Mouse (Mus musculus): ENCODE measurements around the gene Apom. TPM values are rescaled to one million over a fixed set of nuclear protein-coding genes. Genes with fewer than 3 reads are reported as not detected.

Apom gene
- total RNA-seq (2023) = 1.2 to 1.6 TPM in 2 of 4 replicates, not detected in the others

GRCm38 (mm10) chr17:35131500-35132173 is at the start of gene Apom:
Gene Apom (minus strand): TSS chr17:35132050.

GRCm38 (mm10) chr17:35175968-35176367 is 44.1 kb upstream of the Apom start, which contains the start of gene Aif1:
Gene Aif1 (minus strand): TSS chr17:35176068.

GRCm38 (mm10) chr17:35164568-35165450 is 33.0 kb upstream of the Apom start, which contains the start of gene Prrc2a:
Gene Prrc2a (minus strand): TSS chr17:35164897.

GRCm38 (mm10) chr17:35134801-35135590 is 3.1 kb upstream of the Apom start, which contains the start of gene Bag6:
Gene Bag6 (plus strand): TSS chr17:35135178.

GRCm38 (mm10) chr17:35126206-35126611 is 5.6 kb downstream of the Apom start, which contains the start of gene D17H6S53E:
Gene D17H6S53E (plus strand): TSS chr17:35126373.

GRCm38 (mm10) chr17:35121871-35122303 is 10.0 kb downstream of the Apom start, which contains the start of gene Csnk2b:
Gene Csnk2b (minus strand): TSS chr17:35122053.

GRCm38 (mm10) chr17:35121143-35121799 is 10.6 kb downstream of the Apom start, which contains the start of gene Gpank1:
Gene Gpank1 (plus strand): TSS chr17:35121455.

GRCm38 (mm10) chr17:35115046-35116019 is 16.5 kb downstream of the Apom start, which contains the start of gene Ly6g5b:
Gene Ly6g5b (minus strand): TSS chr17:35115428.

GRCm38 (mm10) chr17:35108097-35108496 is 23.8 kb downstream of the Apom start, which contains the start of gene Ly6g5c:
Gene Ly6g5c (plus strand): TSS chr17:35108279.

GRCm38 (mm10) chr17:35088825-35089644 is 42.8 kb downstream of the Apom start, which contains the start of gene Abhd16a:
Gene Abhd16a (plus strand): TSS chr17:35089263.

GRCm38 (mm10) chr17:35085208-35085865 is 46.5 kb downstream of the Apom start, which contains the start of gene Ly6g6f:
Gene Ly6g6f (minus strand): TSS chr17:35085610.

Other genes starting within 250 kb of the Apom start
- 1.6 to 3.1 TPM (median 3.1 TPM) in 4 replicates for gene C2, start 233.8 kb downstream of the Apom start, total RNA-seq (2023)
- gene Ehmt2, start 233.6 kb downstream of the Apom start, total RNA-seq (2023) = 145 to 166 TPM (median 150 TPM) in 4 replicates
- not detected in 4 replicates for gene Slc44a4, start 217.6 kb downstream of the Apom start, total RNA-seq (2023)
- 91.5 to 104 TPM (median 98.0 TPM) in 4 replicates for gene Neu1, start 200.8 kb downstream of the Apom start, total RNA-seq (2023)
- 143 to 677 TPM (median 225 TPM) in 4 replicates for gene Hspa1b, start 172.8 kb downstream of the Apom start, total RNA-seq (2023)
- 1.1 TPM in 1 of 4 replicates, not detected in the others for gene Gm20481, start 162.1 kb downstream of the Apom start, total RNA-seq (2023)
- 69.3 to 362 TPM (median 119 TPM) in 4 replicates for gene Hspa1a, start 159.9 kb downstream of the Apom start, total RNA-seq (2023)
- 0.24 to 0.40 TPM in 2 of 4 replicates, not detected in the others for gene Hspa1l, start 159.3 kb downstream of the Apom start, total RNA-seq (2023)
- 27.8 to 35.0 TPM (median 28.9 TPM) in 4 replicates for gene Lsm2, start 150.2 kb downstream of the Apom start, total RNA-seq (2023)
- gene Vars, start 131.1 kb downstream of the Apom start, total RNA-seq (2023) = 237 to 278 TPM (median 258 TPM) in 4 replicates
- gene Vwa7, start 115.5 kb downstream of the Apom start, total RNA-seq (2023) = 0.28 to 0.52 TPM (median 0.30 TPM) in 4 replicates
- 3.0 to 6.4 TPM (median 4.1 TPM) in 4 replicates for gene Sapcd1, start 104.0 kb downstream of the Apom start, total RNA-seq (2023)
- gene Msh5, start 85.3 kb downstream of the Apom start, total RNA-seq (2023) = 8.7 to 15.9 TPM (median 11.2 TPM) in 4 replicates
- gene Clic1, start 82.1 kb downstream of the Apom start, total RNA-seq (2023) = 185 to 195 TPM (median 191 TPM) in 4 replicates
- 2.2 to 6.0 TPM (median 4.3 TPM) in 4 replicates for gene Ddah2, start 73.0 kb downstream of the Apom start, total RNA-seq (2023)
- not detected in 4 replicates for gene Ly6g6c, start 66.7 kb downstream of the Apom start, total RNA-seq (2023)
- gene Mpig6b, start 65.9 kb downstream of the Apom start, total RNA-seq (2023) = not detected in 4 replicates
- gene Ly6g6e, start 55.1 kb downstream of the Apom start, total RNA-seq (2023) = not detected in 4 replicates
- gene Ly6g6d, start 54.0 kb downstream of the Apom start, total RNA-seq (2023) = not detected in 4 replicates
- gene Ly6g6f, start 46.4 kb downstream of the Apom start, total RNA-seq (2023) = not detected in 4 replicates
- 72.8 to 85.6 TPM (median 76.5 TPM) in 4 replicates for gene Abhd16a, start 42.8 kb downstream of the Apom start, total RNA-seq (2023)
- gene Ly6g5c, start 23.8 kb downstream of the Apom start, total RNA-seq (2023) = not detected in 4 replicates
- 0.66 to 1.6 TPM (median 1.3 TPM) in 4 replicates for gene Ly6g5b, start 16.6 kb downstream of the Apom start, total RNA-seq (2023)
- gene Gpank1, start 10.6 kb downstream of the Apom start, total RNA-seq (2023) = 19.6 to 24.1 TPM (median 22.1 TPM) in 4 replicates
- gene Csnk2b, start 10.0 kb downstream of the Apom start, total RNA-seq (2023) = 114 to 130 TPM (median 122 TPM) in 4 replicates
- gene D17H6S53E, start 5.7 kb downstream of the Apom start, total RNA-seq (2023) = 12.0 to 17.1 TPM (median 14.5 TPM) in 4 replicates
- gene Bag6, start 3.1 kb upstream of the Apom start, total RNA-seq (2023) = 465 to 496 TPM (median 476 TPM) in 4 replicates
- gene Prrc2a, start 32.8 kb upstream of the Apom start, total RNA-seq (2023) = 337 to 364 TPM (median 345 TPM) in 4 replicates
- 2.7 to 6.9 TPM (median 4.0 TPM) in 4 replicates for gene Aif1, start 44.0 kb upstream of the Apom start, total RNA-seq (2023)
- 33.5 to 53.9 TPM (median 46.9 TPM) in 4 replicates for gene Lst1, start 56.4 kb upstream of the Apom start, total RNA-seq (2023)
- gene Ltb, start 62.4 kb upstream of the Apom start, total RNA-seq (2023) = 591 to 612 TPM (median 606 TPM) in 4 replicates
- 9.1 to 13.6 TPM (median 11.4 TPM) in 4 replicates for gene Tnf, start 70.0 kb upstream of the Apom start, total RNA-seq (2023)
- 39.2 to 45.1 TPM (median 41.7 TPM) in 4 replicates for gene Lta, start 73.3 kb upstream of the Apom start, total RNA-seq (2023)
- not detected in 4 replicates for gene Gm16181, start 88.8 kb upstream of the Apom start, total RNA-seq (2023)
- 1.7 to 4.6 TPM (median 2.7 TPM) in 4 replicates for gene Atp6v1g2, start 101.6 kb upstream of the Apom start, total RNA-seq (2023)
- gene Nfkbil1, start 103.7 kb upstream of the Apom start, total RNA-seq (2023) = 11.2 to 14.6 TPM (median 13.4 TPM) in 4 replicates
- 399 to 443 TPM (median 429 TPM) in 4 replicates for gene Ddx39b, start 109.7 kb upstream of the Apom start, total RNA-seq (2023)
- gene H2-D1, start 130.7 kb upstream of the Apom start, total RNA-seq (2023) = 1,754 to 1,882 TPM (median 1,817 TPM) in 4 replicates
- 10.1 to 16.4 TPM (median 11.8 TPM) in 4 replicates for gene H2-Q1, start 188.4 kb upstream of the Apom start, total RNA-seq (2023)
- 6.5 to 10.8 TPM (median 9.4 TPM) in 4 replicates for gene H2-Q2, start 210.2 kb upstream of the Apom start, total RNA-seq (2023)
- gene H2-Q4, start 247.6 kb upstream of the Apom start, total RNA-seq (2023) = 317 to 360 TPM (median 339 TPM) in 4 replicates

All from B cell, adult 62 days (primary cell).